Mouse (Mus musculus) olfactory bulb, adult 2 months (tissue): ENCODE data around the gene Nlrp4f.

Source experiments
- CTCF ChIP-seq: fragments of 200-500 bp; IDR thresholded peaks from 2 replicates; pipeline ENCODE4 v1.5.1; 2012; ENCODE audit warnings: low read depth, mild to moderate bottlenecking, low read length, moderate library complexity; ENCODE audit not compliant: insufficient read depth
- POLR2A ChIP-seq: fragments of 200-500 bp; IDR thresholded peaks from 2 replicates; pipeline ENCODE4 v1.6.1; 2012; ENCODE audit warnings: mild to moderate bottlenecking, low read depth, low read length, moderate library complexity; ENCODE audit not compliant: insufficient read depth

GRCm38 (mm10) chr13:65243273-65243672, 37.5 kb upstream of the Nlrp4f start:
- TF ChIP-seq CTCF (no peak), POLR2A (no peak)
